Mouse (Mus musculus): Measurements from ENCODE around the gene Zc3h18. TPM values are rescaled to one million over a fixed set of nuclear protein-coding genes. Genes with fewer than 3 reads are reported as not detected.
A peak's percentile ranks its signal among the peaks of the same experiment; 100 is the strongest.

The Zc3h18 gene
- total RNA-seq, 2 experiments from 2014 or later, result 32.3 to 57.9 TPM

- ATAC-seq (replicated peaks; ENCODE audit: low FRiP score, poor library complexity, severe bottlenecking), result no peak
Observed at GRCm38 (mm10) chr8:122459218-122459900, 83.0 kb downstream of the Zc3h18 start.

GRCm38 (mm10) chr8:122459990-122460389, 83.6 kb downstream of the Zc3h18 start:
- no peak for ATAC-seq (replicated peaks; ENCODE audit: low FRiP score, poor library complexity, severe bottlenecking)

- ATAC-seq (replicated peaks; ENCODE audit: low FRiP score, poor library complexity, severe bottlenecking), result 0 out of 2 replicates have a peak, but pooled peaks have one; percentile 7
Observed at GRCm38 (mm10) chr8:122460524-122461472, 84.4 kb downstream of the Zc3h18 start, which contains the start of gene Snai3. Gene Snai3 (minus strand): TSS chr8:122460733.

DNA sequence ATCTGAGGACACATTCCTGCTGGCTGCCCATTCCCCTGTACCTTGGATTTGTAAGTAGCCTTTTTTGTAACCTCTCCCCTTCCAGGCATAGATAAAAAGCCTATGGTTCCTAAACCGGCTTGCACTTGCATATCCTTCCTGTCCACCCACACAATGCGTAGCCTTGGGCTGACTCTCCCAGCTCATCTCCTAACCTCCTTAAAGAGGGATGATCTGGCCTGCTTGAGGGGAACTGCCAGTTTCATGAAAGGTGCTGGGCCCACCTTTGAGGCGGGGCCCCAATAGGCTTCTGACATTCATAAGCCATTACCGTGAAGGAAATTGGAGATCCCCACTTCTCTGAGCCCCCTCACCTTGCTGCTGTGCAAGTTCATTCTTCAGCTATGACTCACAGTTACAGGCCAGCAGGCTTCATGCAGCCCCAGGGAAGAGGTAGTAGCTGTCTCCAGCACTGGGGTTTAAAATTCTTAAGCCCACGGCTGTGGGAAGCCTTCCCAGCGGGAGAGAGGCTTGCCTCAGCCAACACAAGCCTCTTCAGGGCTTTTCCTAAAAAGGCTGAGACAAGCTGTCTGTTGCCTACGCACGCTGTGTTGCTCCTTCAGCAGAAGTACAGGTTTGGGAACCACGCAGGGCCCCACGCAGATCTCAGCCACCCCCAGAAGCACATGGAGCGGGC, 85.2 kb downstream of the Zc3h18 start:
- no peak for ATAC-seq (replicated peaks; ENCODE audit: low FRiP score, poor library complexity, severe bottlenecking)

DNA sequence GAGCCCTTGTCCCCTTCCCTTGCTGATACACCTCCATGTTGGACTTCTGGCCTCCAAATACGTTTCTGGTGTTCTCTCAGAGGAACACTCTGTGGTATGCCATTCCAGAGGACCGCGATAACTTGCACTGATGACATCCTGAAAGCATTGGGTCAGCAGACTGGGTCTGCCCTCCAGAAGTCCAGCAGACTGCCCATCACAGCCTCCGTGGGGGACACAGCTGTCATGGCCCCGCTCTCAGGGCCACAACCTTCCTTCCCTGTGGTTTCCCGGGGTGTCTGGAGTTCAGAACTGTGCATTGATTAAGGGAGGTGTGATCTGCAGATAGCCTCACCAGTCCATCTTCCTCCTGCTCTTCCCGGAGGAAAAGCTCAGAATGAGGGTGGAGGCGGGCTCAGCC, 86.1 kb downstream of the Zc3h18 start:
- ATAC-seq (replicated peaks; ENCODE audit: low FRiP score, poor library complexity, severe bottlenecking), result no peak

- no peak for ATAC-seq (replicated peaks; ENCODE audit: low FRiP score, poor library complexity, severe bottlenecking)
Observed at GRCm38 (mm10) chr8:122463651-122464640, 87.5 kb downstream of the Zc3h18 start.

- ATAC-seq (replicated peaks; ENCODE audit: low FRiP score, poor library complexity, severe bottlenecking), result no peak
Observed at GRCm38 (mm10) chr8:122464985-122465384, 88.6 kb downstream of the Zc3h18 start.

Other genes starting within 250 kb of the Zc3h18 start
- 176 and 254 TPM in 2 replicates for gene Zfpm1, start 94.5 kb upstream of the Zc3h18 start, total RNA-seq (2015; ENCODE audit: low replicate concordance)
- gene Zfpm1, start 94.5 kb upstream of the Zc3h18 start, total RNA-seq (2017; ENCODE audit: low replicate concordance), result 303 and 467 TPM in 2 replicates
- not detected in 2 replicates for gene Trhr2, start 15.9 kb upstream of the Zc3h18 start, total RNA-seq (2015; ENCODE audit: low replicate concordance)
- not detected in 2 replicates for gene Trhr2, start 15.9 kb upstream of the Zc3h18 start, total RNA-seq (2017; ENCODE audit: low replicate concordance)
- not detected in 2 replicates for gene Il17c, start 45.4 kb downstream of the Zc3h18 start, total RNA-seq (2015; ENCODE audit: low replicate concordance)
- gene Il17c, start 45.4 kb downstream of the Zc3h18 start, total RNA-seq (2017; ENCODE audit: low replicate concordance), result not detected in 2 replicates
- 73.9 and 89.3 TPM in 2 replicates for gene Cyba, start 56.3 kb downstream of the Zc3h18 start, total RNA-seq (2015; ENCODE audit: low replicate concordance)
- gene Cyba, start 56.3 kb downstream of the Zc3h18 start, total RNA-seq (2017; ENCODE audit: low replicate concordance), result 35.7 TPM in 2 replicates
- not detected in 2 replicates for gene Mvd, start 66.8 kb downstream of the Zc3h18 start, total RNA-seq (2015; ENCODE audit: low replicate concordance)
- 1.8 and 2.1 TPM in 2 replicates for gene Mvd, start 66.8 kb downstream of the Zc3h18 start, total RNA-seq (2017; ENCODE audit: low replicate concordance)
- gene Snai3, start 84.1 kb downstream of the Zc3h18 start, total RNA-seq (2015; ENCODE audit: low replicate concordance), result not detected in 2 replicates
- gene Snai3, start 84.1 kb downstream of the Zc3h18 start, total RNA-seq (2017; ENCODE audit: low replicate concordance), result not detected in 2 replicates
- 15.5 and 20.9 TPM in 2 replicates for gene Rnf166, start 99.5 kb downstream of the Zc3h18 start, total RNA-seq (2015; ENCODE audit: low replicate concordance)
- gene Rnf166, start 99.5 kb downstream of the Zc3h18 start, total RNA-seq (2017; ENCODE audit: low replicate concordance), result 6.8 and 12.5 TPM in 2 replicates
- 7.1 and 9.7 TPM in 2 replicates for gene Ctu2, start 99.5 kb downstream of the Zc3h18 start, total RNA-seq (2015; ENCODE audit: low replicate concordance)
- 0.23 and 0.51 TPM in 2 replicates for gene Ctu2, start 99.5 kb downstream of the Zc3h18 start, total RNA-seq (2017; ENCODE audit: low replicate concordance)
- gene Piezo1, start 174.7 kb downstream of the Zc3h18 start, total RNA-seq (2015; ENCODE audit: low replicate concordance), result 32.1 and 43.2 TPM in 2 replicates
- 31.8 and 52.9 TPM in 2 replicates for gene Piezo1, start 174.7 kb downstream of the Zc3h18 start, total RNA-seq (2017; ENCODE audit: low replicate concordance)
- gene Cdt1, start 191.4 kb downstream of the Zc3h18 start, total RNA-seq (2015; ENCODE audit: low replicate concordance), result 55.5 and 65.8 TPM in 2 replicates
- gene Cdt1, start 191.4 kb downstream of the Zc3h18 start, total RNA-seq (2017; ENCODE audit: low replicate concordance), result 33.0 and 77.8 TPM in 2 replicates
- gene Aprt, start 200.3 kb downstream of the Zc3h18 start, total RNA-seq (2015; ENCODE audit: low replicate concordance), result 39.4 and 53.7 TPM in 2 replicates
- gene Aprt, start 200.3 kb downstream of the Zc3h18 start, total RNA-seq (2017; ENCODE audit: low replicate concordance), result 12.3 and 15.5 TPM in 2 replicates
- 4.6 and 24.5 TPM in 2 replicates for gene Galns, start 234.9 kb downstream of the Zc3h18 start, total RNA-seq (2015; ENCODE audit: low replicate concordance)
- gene Galns, start 234.9 kb downstream of the Zc3h18 start, total RNA-seq (2017; ENCODE audit: low replicate concordance), result 4.2 and 5.0 TPM in 2 replicates
- gene Trappc2l, start 235.0 kb downstream of the Zc3h18 start, total RNA-seq (2015; ENCODE audit: low replicate concordance), result 18.0 and 43.2 TPM in 2 replicates
- 1.8 and 5.9 TPM in 2 replicates for gene Trappc2l, start 235.0 kb downstream of the Zc3h18 start, total RNA-seq (2017; ENCODE audit: low replicate concordance)
- gene Pabpn1l, start 246.1 kb downstream of the Zc3h18 start, total RNA-seq (2015; ENCODE audit: low replicate concordance), result not detected in 2 replicates
- not detected in 2 replicates for gene Pabpn1l, start 246.1 kb downstream of the Zc3h18 start, total RNA-seq (2017; ENCODE audit: low replicate concordance)

Measured in erythroid progenitor cell, adult 5-6 weeks (primary cell).